Mouse (Mus musculus): ENCODE measurements around the gene Rps11. TPM values are rescaled to one million over a fixed set of nuclear protein-coding genes. Genes with fewer than 3 reads are reported as not detected.

Gene Rps11
- polyA plus RNA-seq, 1 experiment: 1,929 TPM

DNA sequence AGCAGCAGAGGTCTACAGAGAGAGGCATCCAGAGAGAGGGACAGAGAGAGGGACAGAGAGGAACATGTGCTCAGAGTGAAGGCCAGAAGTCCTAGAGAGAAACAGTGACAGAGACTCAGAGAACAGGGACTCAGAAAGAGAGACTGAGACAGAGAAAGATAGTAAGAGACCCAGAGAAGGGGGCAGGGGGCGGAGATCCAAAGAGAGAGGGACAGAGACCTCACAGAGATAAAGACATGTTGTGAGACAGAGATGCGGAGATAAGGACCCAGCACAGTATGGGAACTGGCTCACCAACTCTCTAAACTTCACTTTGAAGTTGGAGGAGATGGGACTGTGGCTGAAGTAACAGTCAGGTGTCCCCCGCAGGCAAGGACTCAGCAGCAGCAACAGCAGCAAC is 11.1 kb upstream of the Rps11 start:
- Histone ChIP-seq H3K27ac (ENCODE audit: insufficient read depth, low read length) (no peak overlapping the region), H3K4me1 (ENCODE audit: control insufficient read depth, insufficient read depth, low read length) (no peaks in the 10 kb centered on the region), H3K4me3 (ENCODE audit: insufficient read depth, low read length) (no peak overlapping the region)
- TF ChIP-seq CTCF (IDR thresholded peaks at IDR 0.05; ENCODE audit: borderline replicate concordance, insufficient read depth, low read length): no peak
- TF ChIP-seq POLR2A (IDR thresholded peaks at IDR 0.05; ENCODE audit: low read depth, low read length): no peak

DNA sequence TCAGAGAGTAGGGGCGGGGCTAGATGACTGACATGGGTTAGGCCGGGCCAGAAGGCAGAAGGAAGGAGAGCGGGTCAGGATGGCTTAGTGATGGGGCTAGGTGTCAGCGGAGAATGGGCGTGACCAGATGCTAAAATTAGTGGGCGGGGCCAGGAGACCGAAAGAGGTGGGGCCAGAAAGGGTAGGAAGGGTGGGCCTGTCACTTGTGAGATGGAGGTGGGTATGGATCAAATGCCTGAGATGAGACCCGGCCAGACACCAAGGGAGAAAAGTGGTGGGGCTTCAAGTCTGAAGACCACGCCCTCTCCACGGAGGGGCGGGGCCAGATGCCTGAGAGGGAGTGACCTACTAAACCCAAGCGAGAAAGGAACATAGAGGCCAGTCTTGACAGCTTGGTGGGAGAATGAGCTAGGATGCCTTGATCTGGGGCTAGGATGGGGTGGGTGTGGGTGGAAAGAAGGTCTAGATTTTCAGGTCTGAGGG is 10.3 kb upstream of the Rps11 start:
- no peak overlapping the region for H3K4me3 ChIP-seq (ENCODE audit: insufficient read depth, low read length)
- TF ChIP-seq POLR2A (IDR thresholded peaks at IDR 0.05; ENCODE audit: low read depth, low read length) (no peak), CTCF (IDR thresholded peaks at IDR 0.05; ENCODE audit: borderline replicate concordance, insufficient read depth, low read length) (no peak)
- no peaks in the 10 kb centered on the region for H3K4me1 ChIP-seq (ENCODE audit: control insufficient read depth, insufficient read depth, low read length)
- H3K27ac ChIP-seq (ENCODE audit: insufficient read depth, low read length): no peak overlapping the region

DNA sequence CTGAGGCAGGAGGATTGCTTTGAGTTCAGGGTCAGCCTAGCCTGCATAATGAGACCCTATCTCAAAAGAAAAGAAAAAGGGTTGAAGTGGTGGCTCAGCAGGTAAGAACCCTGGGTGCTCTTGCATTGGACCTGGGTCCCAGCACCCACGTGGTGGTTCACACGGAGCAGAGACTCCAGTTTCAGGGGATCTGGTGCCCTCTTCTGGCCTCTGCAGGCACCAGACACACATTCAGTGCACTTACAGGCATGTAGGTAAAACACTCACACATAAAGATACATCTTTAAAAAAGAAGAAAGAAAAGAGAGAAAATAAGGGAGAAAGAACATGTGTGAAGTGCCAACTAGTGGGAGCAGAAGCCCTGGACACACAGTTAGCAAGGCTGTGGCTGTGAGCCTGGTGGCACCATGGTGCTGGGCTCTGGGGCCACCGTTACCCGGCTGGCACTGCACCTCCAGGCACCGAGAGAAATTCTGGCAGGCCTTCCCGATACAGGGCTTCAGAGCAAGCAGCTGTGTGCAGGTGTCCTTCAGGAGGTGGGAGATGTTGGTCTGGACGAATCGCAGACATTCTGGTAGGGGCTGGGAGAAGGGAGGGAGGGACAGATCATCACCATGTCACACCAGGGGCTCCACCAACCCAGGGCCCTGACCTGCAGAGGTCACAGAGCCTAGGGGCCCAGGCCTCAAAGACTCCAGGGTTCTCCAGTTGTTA is 9.4 kb upstream of the Rps11 start:
- TF ChIP-seq CTCF (IDR thresholded peaks at IDR 0.05; ENCODE audit: borderline replicate concordance, insufficient read depth, low read length): no peak
- TF ChIP-seq POLR2A (IDR thresholded peaks at IDR 0.05; ENCODE audit: low read depth, low read length): no peak
- no peak overlapping the region for H3K4me3 ChIP-seq (ENCODE audit: insufficient read depth, low read length)

DNA sequence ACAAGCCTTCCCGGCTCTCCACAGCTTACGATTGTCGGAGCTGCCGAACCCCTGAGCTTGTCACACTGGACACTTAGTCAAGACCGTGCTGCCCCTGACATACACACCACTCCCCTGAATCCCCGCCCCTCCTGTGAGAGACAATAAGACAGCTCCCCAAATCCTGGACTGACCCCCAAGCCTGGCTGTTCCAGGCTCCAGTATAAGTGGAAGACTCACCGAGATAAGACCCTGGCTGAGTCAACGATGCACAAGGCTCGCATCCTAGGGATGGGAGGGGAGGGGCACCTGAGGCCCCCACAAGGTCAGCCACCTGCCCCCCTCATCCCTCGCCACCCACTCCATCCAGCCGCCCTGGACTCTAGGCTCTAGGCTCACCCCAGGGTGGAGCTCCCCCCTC is 7.6 kb upstream of the Rps11 start:
- no peak for TF ChIP-seq POLR2A (IDR thresholded peaks at IDR 0.05; ENCODE audit: low read depth, low read length)
- TF ChIP-seq CTCF (IDR thresholded peaks at IDR 0.05; ENCODE audit: borderline replicate concordance, insufficient read depth, low read length): no peak
- no peak overlapping the region for H3K4me3 ChIP-seq (ENCODE audit: insufficient read depth, low read length)
- H3K4me1 ChIP-seq (ENCODE audit: control insufficient read depth, insufficient read depth, low read length): no peaks in the 10 kb centered on the region
- no peak overlapping the region for H3K27ac ChIP-seq (ENCODE audit: insufficient read depth, low read length)

More for the DNA sequence above, 9.4 kb upstream of the Rps11 start:
- Histone ChIP-seq H3K27ac (ENCODE audit: insufficient read depth, low read length) (no peak overlapping the region), H3K4me1 (ENCODE audit: control insufficient read depth, insufficient read depth, low read length) (no peaks in the 10 kb centered on the region)

DNA sequence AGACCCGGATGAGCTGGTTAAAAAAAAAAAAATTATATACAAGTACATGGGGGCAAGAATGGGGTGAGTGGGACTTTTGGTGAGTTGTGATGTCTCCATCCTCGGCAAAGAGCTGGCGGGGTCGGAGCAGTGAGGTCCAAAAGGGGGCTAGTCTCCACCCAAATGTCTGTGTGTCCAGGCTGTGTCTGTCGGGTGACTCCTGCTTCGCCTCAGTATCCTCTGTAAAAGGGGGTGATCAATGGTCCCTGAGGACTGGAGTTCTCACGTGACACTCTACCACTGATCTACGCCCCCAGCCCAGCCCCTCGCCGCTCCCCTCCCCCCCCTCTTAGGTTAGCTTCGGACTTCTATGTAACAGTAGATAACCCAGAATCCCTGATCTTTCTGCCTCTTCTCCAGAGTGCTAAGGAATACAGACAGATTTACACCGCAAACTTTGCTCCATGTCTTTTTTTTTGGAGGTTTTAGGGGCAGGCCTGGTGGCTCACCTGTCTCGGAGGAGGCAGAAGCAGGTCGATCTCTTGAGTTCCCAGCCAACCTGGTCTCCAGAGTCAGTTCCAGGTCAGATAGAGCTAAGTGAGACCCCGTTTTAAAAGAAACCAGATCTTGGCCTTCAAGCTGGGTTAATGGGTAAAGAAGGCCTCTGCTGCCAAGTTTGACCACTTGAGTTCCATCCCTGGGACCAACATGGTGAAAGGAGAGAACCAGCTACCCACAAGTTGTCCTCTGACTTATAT is 5.7 kb upstream of the Rps11 start:
- Histone ChIP-seq H3K4me1 (ENCODE audit: control insufficient read depth, insufficient read depth, low read length) (no peaks in the 10 kb centered on the region), H3K27ac (ENCODE audit: insufficient read depth, low read length) (peak overlapping the region; percentile 95)

DNA sequence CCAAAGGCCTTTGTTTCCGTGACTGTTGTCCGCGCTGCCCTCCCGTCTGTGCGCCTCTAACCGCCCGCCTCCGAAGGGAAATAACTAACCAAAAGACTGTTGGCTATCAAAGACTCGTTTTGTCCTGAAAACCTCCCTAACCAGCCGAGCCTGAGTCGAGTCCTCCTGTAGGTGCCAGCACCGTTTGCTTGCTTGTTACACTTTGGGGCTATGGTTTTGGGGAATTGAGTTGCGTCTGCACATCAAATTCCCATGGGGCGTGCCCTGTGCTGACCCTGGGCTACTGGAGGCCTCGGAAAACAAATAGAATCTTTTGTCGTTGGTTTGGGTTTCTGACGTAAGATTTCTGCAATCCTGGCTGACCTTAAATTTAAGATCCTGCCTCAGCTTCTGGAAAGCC is 5.1 kb upstream of the Rps11 start:
- Histone ChIP-seq H3K27ac (ENCODE audit: insufficient read depth, low read length) (peak overlapping the region; percentile 95), H3K4me1 (ENCODE audit: control insufficient read depth, insufficient read depth, low read length) (no peaks in the 10 kb centered on the region), H3K4me3 (ENCODE audit: insufficient read depth, low read length) (peak overlapping the region; percentile 45)
- TF ChIP-seq POLR2A (IDR thresholded peaks at IDR 0.05; ENCODE audit: low read depth, low read length) (peak; percentile 45), CTCF (IDR thresholded peaks at IDR 0.05; ENCODE audit: borderline replicate concordance, insufficient read depth, low read length) (no peak)

More for the DNA sequence above, 5.7 kb upstream of the Rps11 start:
- TF ChIP-seq POLR2A (IDR thresholded peaks at IDR 0.05; ENCODE audit: low read depth, low read length) (no peak), CTCF (IDR thresholded peaks at IDR 0.05; ENCODE audit: borderline replicate concordance, insufficient read depth, low read length) (no peak)
- H3K4me3 ChIP-seq (ENCODE audit: insufficient read depth, low read length): peak overlapping the region; percentile 45

DNA sequence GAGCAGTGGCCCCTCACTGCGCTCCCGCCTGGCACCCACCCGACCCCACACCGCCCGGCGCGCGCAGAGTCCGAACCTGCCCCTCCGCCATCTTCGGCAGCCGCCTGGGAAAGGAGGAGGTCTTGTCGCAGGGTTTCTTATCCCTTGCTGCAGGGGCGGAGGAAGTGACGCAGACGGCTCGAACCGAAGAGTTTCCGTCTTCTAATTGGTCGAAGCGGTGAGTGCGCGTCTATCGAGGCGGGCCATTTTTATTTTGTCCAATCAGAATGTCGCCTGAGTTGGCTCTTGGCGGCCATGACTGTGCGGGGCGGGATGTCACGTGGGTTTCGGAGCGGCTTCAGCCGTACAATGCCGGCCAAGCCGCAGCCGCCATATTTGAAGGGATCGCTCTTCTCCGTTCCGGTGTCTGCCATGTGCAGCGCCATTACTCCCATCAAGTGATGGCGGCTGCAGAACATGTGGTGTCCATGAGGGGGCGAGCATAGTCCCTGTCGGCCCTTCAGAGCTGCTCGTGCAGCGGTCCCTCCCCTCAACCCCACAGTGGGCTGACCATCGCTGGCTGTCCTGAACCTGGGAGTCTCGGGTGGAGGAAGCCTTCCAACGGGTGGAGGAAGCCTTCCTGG is 4.5 kb upstream of the Rps11 start, which contains the start of gene Rpl13a:
Rpl13a (minus strand) TSS at position 138 of the 623 bp plus-strand sequence.
- TF ChIP-seq CTCF (IDR thresholded peaks at IDR 0.05; ENCODE audit: borderline replicate concordance, insufficient read depth, low read length) (peak; percentile 77; the same call in 1 of the 2 replicates), POLR2A (IDR thresholded peaks at IDR 0.05; ENCODE audit: low read depth, low read length) (peak; percentile 97)
- peak within 1 kb of the TSS; percentile 95 for H3K27ac ChIP-seq (ENCODE audit: insufficient read depth, low read length)
- peak within 1 kb of the TSS; percentile 99 for H3K4me3 ChIP-seq (ENCODE audit: insufficient read depth, low read length)
- no peaks in the 10 kb centered on the region for H3K4me1 ChIP-seq (ENCODE audit: control insufficient read depth, insufficient read depth, low read length)

DNA sequence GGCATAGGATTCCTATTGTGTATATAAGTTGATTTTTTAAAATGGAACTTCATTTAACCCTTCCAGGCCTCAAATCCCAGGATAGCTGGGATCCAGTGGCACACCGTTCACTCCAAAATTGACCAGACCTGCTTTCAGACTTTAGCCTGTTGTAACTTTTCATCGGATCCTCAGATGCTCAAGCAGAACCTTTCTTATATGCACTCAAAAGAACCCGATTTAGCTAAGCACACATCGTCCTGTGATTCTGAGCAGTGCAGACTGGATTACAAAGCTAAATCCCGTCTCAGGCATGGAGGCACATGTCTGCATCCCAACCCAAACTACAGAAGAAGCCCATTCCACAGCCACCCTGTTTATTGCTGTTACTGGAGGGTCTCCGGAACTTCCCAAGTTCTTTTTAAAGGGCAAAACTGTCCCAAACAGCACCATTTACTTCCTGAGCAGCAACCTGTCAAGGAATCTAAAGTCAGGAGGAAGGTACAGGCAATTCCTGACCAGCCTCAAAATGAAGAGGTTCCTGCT is 3.5 kb upstream of the Rps11 start:
- no peak for TF ChIP-seq CTCF (IDR thresholded peaks at IDR 0.05; ENCODE audit: borderline replicate concordance, insufficient read depth, low read length)
- TF ChIP-seq POLR2A (IDR thresholded peaks at IDR 0.05; ENCODE audit: low read depth, low read length): peak; percentile 42; the same call in 1 of the 2 replicates
- Histone ChIP-seq H3K4me1 (ENCODE audit: control insufficient read depth, insufficient read depth, low read length) (no peaks in the 10 kb centered on the region), H3K27ac (ENCODE audit: insufficient read depth, low read length) (peak overlapping the region; percentile 77), H3K4me3 (ENCODE audit: insufficient read depth, low read length) (peak overlapping the region; percentile 99)
